Comparison of ENCODE assay signal across 8 mouse cellular contexts in the genomic region with DNA sequence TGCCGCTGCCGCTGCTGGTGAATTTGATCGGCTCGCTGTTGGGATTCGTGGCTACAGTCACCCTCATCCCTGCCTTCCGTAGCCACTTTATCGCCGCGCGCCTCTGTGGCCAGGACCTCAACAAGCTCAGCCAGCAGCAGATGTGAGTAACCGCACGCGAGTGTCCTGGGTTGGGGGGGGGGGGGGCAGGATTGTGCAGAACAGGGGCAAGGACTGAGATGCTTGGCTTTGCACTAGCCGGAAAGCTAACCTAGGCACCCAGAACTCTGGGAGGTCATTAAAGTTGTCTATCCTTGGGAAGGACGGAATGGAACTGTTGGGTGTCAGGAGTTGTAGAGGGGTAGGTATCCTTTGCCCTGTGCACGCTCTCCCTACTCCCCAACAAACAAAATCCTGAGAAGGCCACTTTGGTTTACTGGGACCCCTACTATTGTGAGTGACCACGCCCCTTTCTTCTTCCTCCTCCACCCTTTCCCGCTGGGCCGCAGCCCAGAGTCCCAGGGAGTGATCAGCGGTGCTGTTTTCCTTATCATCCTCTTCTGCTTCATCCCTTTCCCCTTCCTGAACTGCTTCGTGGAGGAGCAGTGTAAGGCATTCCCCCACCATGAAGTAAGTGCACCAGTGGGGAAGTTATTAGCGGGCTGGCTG. TPM values are rescaled to one million over a fixed set of nuclear protein-coding genes. Genes with fewer than 3 reads are reported as not detected.
DNase-seq lines count a peak whose midpoint lies in the region; ATAC-seq lines count a peak whose summit lies in the region.

No protein-coding gene starts in this region.

- H3K9me3 ChIP-seq in erythroblast, embryonic 14.5 days (ENCODE audit: control insufficient read depth, low read length): no peaks in the 10 kb centered on the region
- H3K9me3 ChIP-seq in hindbrain, embryonic 11.5 days (ENCODE audit: control insufficient read depth, low read length): no peaks in the 10 kb centered on the region
- no peaks in the 10 kb centered on the region for H3K9me3 ChIP-seq in liver, embryonic 15.5 days (replicated peaks)
- H3K9me3 ChIP-seq in neural tube, embryonic 14.5 days (ENCODE audit: control insufficient read depth, low read length): no peaks in the 10 kb centered on the region

- peaks cover 44% of the 10 kb centered on the region for H3K4me1 ChIP-seq in erythroblast, embryonic 14.5 days (ENCODE audit: control insufficient read depth)
- H3K4me1 ChIP-seq in hindbrain, embryonic 11.5 days (replicated peaks; ENCODE audit: control insufficient read depth, insufficient read depth, low read length): peaks cover 2% of the 10 kb centered on the region; the same call in 1 of the 2 replicates
- peaks cover 42% of the 10 kb centered on the region for H3K4me1 ChIP-seq in liver, embryonic 15.5 days (replicated peaks)
- H3K4me1 ChIP-seq in neural tube, embryonic 14.5 days (ENCODE audit: control insufficient read depth, insufficient read depth, low read length): peaks cover 12% of the 10 kb centered on the region

- ATAC-seq in hindbrain, embryonic 11.5 days (ENCODE audit: low FRiP score): peak; percentile 67
- peak; percentile 40 for ATAC-seq in liver, embryonic 15.5 days (ENCODE audit: insufficient read depth)
- peak; percentile 25; the same call in 1 of the 2 replicates for ATAC-seq in neural tube, embryonic 14.5 days (ENCODE audit: low read depth)

- under 1% methylated on average over 22 of the region's 22 CpGs for WGBS in hindbrain, embryonic 11.5 days
- WGBS in liver, embryonic 15.5 days (ENCODE audit: insufficient replicate concordance): under 1% methylated on average over 22 of the region's 22 CpGs
- 1% methylated on average over 22 of the region's 22 CpGs for WGBS in neural tube, embryonic 14.5 days

- H3K27me3 ChIP-seq in erythroblast, embryonic 14.5 days (ENCODE audit: control insufficient read depth): no peaks in the 10 kb centered on the region
- H3K27me3 ChIP-seq in hindbrain, embryonic 11.5 days (ENCODE audit: control insufficient read depth, insufficient read depth, low read length): no peaks in the 10 kb centered on the region
- H3K27me3 ChIP-seq in liver, embryonic 15.5 days: no peaks in the 10 kb centered on the region
- H3K27me3 ChIP-seq in neural tube, embryonic 14.5 days (ENCODE audit: control insufficient read depth, insufficient read depth, low read length): no peaks in the 10 kb centered on the region

- H3K27ac ChIP-seq in hindbrain, embryonic 11.5 days (ENCODE audit: low read depth, low read length): peak overlapping the region; percentile 88
- H3K27ac ChIP-seq in liver, embryonic 15.5 days (replicated peaks): peak overlapping the region; percentile 88
- H3K27ac ChIP-seq in neural tube, embryonic 14.5 days (ENCODE audit: low read depth, low read length): peak overlapping the region; percentile 63

- H3K4me3 ChIP-seq in erythroblast, embryonic 14.5 days (replicated peaks): peak overlapping the region; percentile 84
- H3K4me3 ChIP-seq in hindbrain, embryonic 11.5 days (ENCODE audit: low read depth, low read length): peak overlapping the region; percentile 60
- H3K4me3 ChIP-seq in liver, embryonic 15.5 days (replicated peaks): peak overlapping the region; percentile 81
- H3K4me3 ChIP-seq in neural tube, embryonic 14.5 days (ENCODE audit: low read depth, low read length): peak overlapping the region; percentile 48

- H3K36me3 ChIP-seq in erythroblast, embryonic 14.5 days (ENCODE audit: control insufficient read depth): peaks cover 43% of the 10 kb centered on the region
- H3K36me3 ChIP-seq in hindbrain, embryonic 11.5 days (ENCODE audit: control insufficient read depth, insufficient read depth, low read length): peaks cover 7% of the 10 kb centered on the region
- peaks cover 38% of the 10 kb centered on the region for H3K36me3 ChIP-seq in liver, embryonic 15.5 days (replicated peaks)
- H3K36me3 ChIP-seq in neural tube, embryonic 14.5 days (ENCODE audit: control insufficient read depth, insufficient read depth, low read length): peaks cover 14% of the 10 kb centered on the region; the same call in 1 of the 2 replicates

- H3K4me2 ChIP-seq in hindbrain, embryonic 11.5 days (replicated peaks; ENCODE audit: low read depth, low read length): peak overlapping the region; percentile 80
- H3K4me2 ChIP-seq in liver, embryonic 15.5 days: peak overlapping the region; percentile 91
- H3K4me2 ChIP-seq in neural tube, embryonic 14.5 days (ENCODE audit: low read depth, low read length): peak overlapping the region; percentile 83

- peak overlapping the region; percentile 91 for H3K9ac ChIP-seq in hindbrain, embryonic 11.5 days (ENCODE audit: low read depth, low read length)
- peak overlapping the region; percentile 88 for H3K9ac ChIP-seq in liver, embryonic 15.5 days
- peak overlapping the region; percentile 67 for H3K9ac ChIP-seq in neural tube, embryonic 14.5 days (replicated peaks; ENCODE audit: low read depth, low read length)

- peak; percentile 50 to 64 for DNase-seq in spleen, postnatal 10 days (ENCODE audit: low spot score in 2 of 2)
- no peak for DNase-seq in spleen, adult 18-20 months
- peak; percentile 60 for DNase-seq in hindbrain, embryonic 11.5 days (ENCODE audit: low spot score)
- DNase-seq in layer of hippocampus, adult 11-12 months (ENCODE audit: low spot score): no peak
- no peak for DNase-seq in layer of hippocampus, postnatal 36 days

RNA-seq across cellular contexts. Expression of gene Dpagt1, which starts 1.4 kb away (rescaled TPM):
- polyA plus RNA-seq in erythroblast, embryonic 14.5 days (2012): 0.15 and 0.20 TPM in 2 replicates
- polyA plus RNA-seq in hindbrain, embryonic 11.5 days (2014; fragmentation: Nextera tagmentation; extraction: Ambion mirVana): 47.7 and 51.6 TPM in 2 replicates
- 17.9 and 18.4 TPM in 2 replicates for polyA plus RNA-seq in liver, embryonic 15.5 days (2015; fragmentation: Nextera tagmentation; extraction: Ambion mirVana)
- 35.3 and 35.9 TPM in 2 replicates for polyA plus RNA-seq in neural tube, embryonic 14.5 days (2014; fragmentation: Nextera tagmentation; extraction: Ambion mirVana)
- 10 to 100 TPM; 14.5 to 15.9 TPM for total RNA-seq in layer of hippocampus, postnatal 36 days (2021)

RNA-seq across cellular contexts. Expression of gene C2cd2l, which starts 7.1 kb away (rescaled TPM):
- 24.5 and 25.4 TPM in 2 replicates for polyA plus RNA-seq in erythroblast, embryonic 14.5 days (2012)
- 10.1 and 11.4 TPM in 2 replicates for polyA plus RNA-seq in hindbrain, embryonic 11.5 days (2014; fragmentation: Nextera tagmentation; extraction: Ambion mirVana)
- polyA plus RNA-seq in liver, embryonic 15.5 days (2015; fragmentation: Nextera tagmentation; extraction: Ambion mirVana): 9.6 and 10.4 TPM in 2 replicates
- polyA plus RNA-seq in neural tube, embryonic 14.5 days (2014; fragmentation: Nextera tagmentation; extraction: Ambion mirVana): 19.0 and 21.9 TPM in 2 replicates
- total RNA-seq in layer of hippocampus, postnatal 36 days (2021): 100 to 1,000 TPM; 184 to 198 TPM

RNA-seq across cellular contexts. Expression of gene H2afx, which starts 7.3 kb away (rescaled TPM):
- polyA plus RNA-seq in erythroblast, embryonic 14.5 days (2012): 364 and 434 TPM in 2 replicates
- polyA plus RNA-seq in hindbrain, embryonic 11.5 days (2014; fragmentation: Nextera tagmentation; extraction: Ambion mirVana): 340 and 346 TPM in 2 replicates
- 226 and 228 TPM in 2 replicates for polyA plus RNA-seq in liver, embryonic 15.5 days (2015; fragmentation: Nextera tagmentation; extraction: Ambion mirVana)
- polyA plus RNA-seq in neural tube, embryonic 14.5 days (2014; fragmentation: Nextera tagmentation; extraction: Ambion mirVana): 92.3 and 94.3 TPM in 2 replicates
- total RNA-seq in layer of hippocampus, postnatal 36 days (2021): 10 to 100 TPM; 43.4 to 49.9 TPM

RNA-seq across cellular contexts. Expression of gene Hmbs, which starts 16.8 kb away (rescaled TPM):
- polyA plus RNA-seq in erythroblast, embryonic 14.5 days (2012): 331 and 361 TPM in 2 replicates
- polyA plus RNA-seq in hindbrain, embryonic 11.5 days (2014; fragmentation: Nextera tagmentation; extraction: Ambion mirVana): 134 and 151 TPM in 2 replicates
- polyA plus RNA-seq in liver, embryonic 15.5 days (2015; fragmentation: Nextera tagmentation; extraction: Ambion mirVana): 1,466 and 1,543 TPM in 2 replicates
- polyA plus RNA-seq in neural tube, embryonic 14.5 days (2014; fragmentation: Nextera tagmentation; extraction: Ambion mirVana): 58.3 and 58.4 TPM in 2 replicates
- 10 to 100 TPM; 22.3 to 24.2 TPM for total RNA-seq in layer of hippocampus, postnatal 36 days (2021)

RNA-seq across cellular contexts. Expression of gene Hinfp, which starts 21.7 kb away (rescaled TPM):
- polyA plus RNA-seq in erythroblast, embryonic 14.5 days (2012): 0.57 and 0.75 TPM in 2 replicates
- 23.1 and 23.2 TPM in 2 replicates for polyA plus RNA-seq in hindbrain, embryonic 11.5 days (2014; fragmentation: Nextera tagmentation; extraction: Ambion mirVana)
- polyA plus RNA-seq in liver, embryonic 15.5 days (2015; fragmentation: Nextera tagmentation; extraction: Ambion mirVana): 12.7 and 14.2 TPM in 2 replicates
- polyA plus RNA-seq in neural tube, embryonic 14.5 days (2014; fragmentation: Nextera tagmentation; extraction: Ambion mirVana): 21.9 and 23.2 TPM in 2 replicates
- total RNA-seq in layer of hippocampus, postnatal 36 days (2021): 10 to 100 TPM; 27.4 to 30.1 TPM

Comparison
In these comparisons a context has a peak if more than half of its experiments do, and no peak if none do; other contexts are left out.
1. DNase-seq: peak in spleen, postnatal 10 days (2 of 2) and hindbrain, embryonic 11.5 days (single experiment); none in spleen, adult 18-20 months (0 of 2), layer of hippocampus, adult 11-12 months (single experiment) and layer of hippocampus, postnatal 36 days (0 of 2).
2. RNA of gene Dpagt1, which starts 1.4 kb away (polyA plus RNA-seq): 47.7 to 51.6 TPM in hindbrain, embryonic 11.5 days, 35.3 to 35.9 TPM in neural tube, embryonic 14.5 days and 17.9 to 18.4 TPM in liver, embryonic 15.5 days; 0.15 to 0.20 TPM in erythroblast, embryonic 14.5 days; every median in the first group is over 10 times any median in the second.
3. Peak in every context shown above with its lines, with median percentiles within 50 percentile points of each other: H3K4me3 ChIP-seq, ATAC-seq, H3K27ac ChIP-seq, H3K4me2 ChIP-seq and H3K9ac ChIP-seq.